Mouse (Mus musculus): Measurements from ENCODE around the gene Robo2. TPM values are rescaled to one million over a fixed set of nuclear protein-coding genes. Genes with fewer than 3 reads are reported as not detected.

Robo2 gene
- total RNA-seq, 1 experiment from 2014 or later, result not detected

GRCm38 (mm10) chr16:73874991-73875390 lies 536.6 kb downstream of the Robo2 start:
- no peak for ATAC-seq (ENCODE audit: extremely low read depth, insufficient number of reproducible peaks, low FRiP score, poor library complexity, severe bottlenecking)

GRCm38 (mm10) chr16:73873828-73874558 lies 537.6 kb downstream of the Robo2 start:
- ATAC-seq (ENCODE audit: extremely low read depth, insufficient number of reproducible peaks, low FRiP score, poor library complexity, severe bottlenecking), result no peak

- ATAC-seq (ENCODE audit: extremely low read depth, insufficient number of reproducible peaks, low FRiP score, poor library complexity, severe bottlenecking), result no peak
Measured at GRCm38 (mm10) chr16:73870296-73870695, 541.3 kb downstream of the Robo2 start.

- ATAC-seq (ENCODE audit: extremely low read depth, insufficient number of reproducible peaks, low FRiP score, poor library complexity, severe bottlenecking), result no peak
Measured at GRCm38 (mm10) chr16:73869527-73870212, 542.0 kb downstream of the Robo2 start.

GRCm38 (mm10) chr16:73864625-73865024 lies 547.0 kb downstream of the Robo2 start:
- ATAC-seq (ENCODE audit: extremely low read depth, insufficient number of reproducible peaks, low FRiP score, poor library complexity, severe bottlenecking), result no peak

GRCm38 (mm10) chr16:73863748-73864147 lies 547.9 kb downstream of the Robo2 start:
- ATAC-seq (ENCODE audit: extremely low read depth, insufficient number of reproducible peaks, low FRiP score, poor library complexity, severe bottlenecking), result no peak

- ATAC-seq (ENCODE audit: extremely low read depth, insufficient number of reproducible peaks, low FRiP score, poor library complexity, severe bottlenecking), result no peak
Measured at GRCm38 (mm10) chr16:73858717-73859116, 552.9 kb downstream of the Robo2 start.

- no peak for ATAC-seq (ENCODE audit: extremely low read depth, insufficient number of reproducible peaks, low FRiP score, poor library complexity, severe bottlenecking)
Measured at GRCm38 (mm10) chr16:73855821-73856220, 555.8 kb downstream of the Robo2 start.

All from neutrophil, adult 5-6 weeks (primary cell).